Mouse (Mus musculus) embryonic fibroblast, embryonic 13.5 days (primary cell): ENCODE results near the gene Ndfip2.

Source experiments
- CTCF ChIP-seq: IDR thresholded peaks from 2 replicates; pipeline ENCODE4 v1.5.1; 2011; ENCODE audit warnings: mild to moderate bottlenecking, control low read depth, low read length, moderate library complexity, borderline replicate concordance; ENCODE audit not compliant: insufficient read depth
- POLR2A ChIP-seq: IDR thresholded peaks from 2 replicates; pipeline ENCODE4 v1.6.1; 2011; ENCODE audit warnings: low read depth, mild to moderate bottlenecking, control low read depth, low read length, moderate library complexity

DNA sequence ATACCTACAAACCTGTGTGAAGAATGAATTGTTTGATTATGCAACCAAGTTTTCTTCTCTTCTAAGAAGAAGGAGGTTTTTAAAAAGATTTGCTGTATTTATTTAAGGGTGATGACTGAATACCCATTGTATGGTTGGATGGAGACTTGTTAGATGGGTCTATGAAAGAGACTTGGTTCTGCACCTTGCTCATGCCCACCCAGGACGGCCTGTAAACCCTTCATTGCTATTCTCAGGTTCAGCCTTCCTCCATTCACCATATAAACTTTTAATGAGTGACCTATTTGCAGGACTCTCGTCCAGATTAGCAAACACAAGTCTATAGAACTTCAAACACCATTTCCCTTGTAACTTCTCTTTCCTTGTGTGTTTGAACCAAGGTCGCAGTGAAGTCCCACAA is 63.3 kb downstream of the Ndfip2 start:
- no peak for TF ChIP-seq POLR2A
- no peak for TF ChIP-seq CTCF
